Mouse (Mus musculus) right cerebral cortex, postnatal 4 days (tissue): Measurements from ENCODE around the gene Safb2.
A peak's percentile ranks its signal among the peaks of the same experiment; 100 is the strongest.

Experiments
- DNase-seq: peaks from one replicate; pipeline ENCODE4 v3.0.0-alpha.2; 2022

Safb2 gene

DNA sequence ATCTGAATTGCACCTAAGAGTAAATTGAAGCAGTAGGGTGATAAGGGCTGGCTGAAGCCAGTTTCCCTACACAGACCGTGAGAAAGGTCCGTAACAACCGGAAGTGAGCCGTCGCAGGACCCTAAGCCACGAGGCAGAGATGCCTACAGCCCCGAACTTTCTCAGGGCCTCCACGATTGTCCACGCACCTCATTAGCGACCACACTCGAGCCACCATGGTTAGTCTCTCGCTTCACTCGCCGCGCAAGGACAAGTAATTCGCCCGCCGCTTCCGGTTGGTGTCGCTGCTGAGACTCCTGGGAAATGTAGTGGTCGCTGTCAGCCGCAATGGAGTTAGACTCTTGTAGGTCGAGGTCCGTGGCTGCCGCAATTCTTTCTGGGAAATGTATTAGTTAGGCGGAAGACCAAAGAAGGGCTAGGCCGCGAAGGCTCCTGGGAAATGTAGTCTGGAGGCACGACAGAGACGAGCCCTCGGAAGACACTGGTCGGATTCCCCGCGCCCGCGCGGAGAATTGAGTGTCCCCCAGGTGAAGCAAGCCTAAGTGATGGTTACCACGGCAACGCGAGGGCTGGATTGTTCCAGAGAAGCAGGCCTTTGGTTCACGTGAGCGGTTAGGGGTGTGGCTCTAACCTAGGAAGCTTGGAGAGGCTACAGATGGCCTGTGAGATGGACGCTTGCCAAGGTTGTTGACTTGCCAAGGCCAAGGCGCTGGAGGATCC lies 25.2 kb upstream of the Safb2 start, which contains the start of gene 2410015M20Rik:
TSS of gene 2410015M20Rik (minus strand) at position 320 of the 720 bp plus-strand sequence.
- DNase-seq = peak; percentile 90

DNA sequence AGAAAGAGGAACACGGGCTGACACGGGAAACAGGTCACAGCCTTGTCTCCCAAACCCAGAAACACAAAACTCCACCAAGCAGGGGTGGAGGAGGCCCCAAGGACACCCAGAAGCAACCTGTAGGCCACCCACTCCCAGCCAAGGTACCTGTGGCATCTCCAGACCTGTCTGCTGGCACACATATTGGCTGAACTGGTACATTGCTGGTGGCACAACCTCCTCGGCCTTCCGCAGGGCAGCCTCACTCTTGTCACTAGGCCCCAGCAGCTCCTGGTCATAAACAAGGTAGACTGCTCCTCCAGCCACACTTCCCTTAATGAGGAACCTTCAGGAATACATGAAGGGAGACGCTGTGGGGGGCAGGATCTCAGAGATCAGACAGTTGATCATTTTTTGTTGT lies 24.3 kb upstream of the Safb2 start:
- DNase-seq = no peak

DNA sequence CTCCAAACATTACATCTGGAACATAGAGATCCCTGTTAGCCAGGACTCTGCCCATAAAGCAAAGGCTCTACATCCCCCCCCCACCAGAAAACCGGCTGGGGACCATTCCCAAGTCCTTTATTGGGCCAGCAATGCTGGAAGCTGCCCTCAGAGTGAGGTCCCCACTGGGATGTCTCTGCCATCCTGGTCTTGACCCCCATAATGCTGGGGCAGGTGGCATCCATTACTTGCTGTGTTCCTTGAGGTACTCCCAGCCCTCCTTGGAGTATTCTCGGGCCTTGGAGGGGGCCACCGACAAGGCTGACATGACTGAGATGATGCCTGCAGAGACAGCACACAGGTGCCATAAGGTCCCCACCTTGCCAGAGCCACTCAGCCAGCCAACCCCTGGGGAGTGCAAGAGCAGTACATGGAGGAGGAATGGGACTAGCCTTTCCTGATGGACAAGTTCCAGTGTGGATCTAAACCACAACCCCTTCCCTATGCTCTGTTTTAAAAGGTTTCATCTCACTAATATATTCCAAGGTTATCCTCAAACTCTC lies 23.2 kb upstream of the Safb2 start:
- no peak for DNase-seq

DNA sequence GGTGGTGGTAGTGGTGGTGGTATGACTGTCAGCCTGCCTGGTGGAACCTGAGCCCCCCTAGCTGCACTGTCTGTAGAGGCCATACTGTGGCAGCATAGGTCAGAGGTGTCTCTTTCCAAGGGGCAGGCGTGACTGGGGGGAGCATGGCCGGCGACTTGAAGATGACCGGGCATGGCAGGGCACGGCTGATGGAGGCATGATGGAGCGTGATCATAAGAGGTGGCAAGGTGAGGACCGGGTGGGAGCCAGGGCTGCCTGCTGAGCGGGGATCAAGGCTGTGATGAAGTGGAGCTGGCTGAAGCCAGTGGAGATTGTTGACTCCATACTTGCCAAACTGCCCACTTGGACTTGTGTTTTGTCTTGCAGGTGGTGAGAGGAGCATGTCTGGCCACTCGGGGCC lies 21.0 kb upstream of the Safb2 start:
- DNase-seq = no peak

DNA sequence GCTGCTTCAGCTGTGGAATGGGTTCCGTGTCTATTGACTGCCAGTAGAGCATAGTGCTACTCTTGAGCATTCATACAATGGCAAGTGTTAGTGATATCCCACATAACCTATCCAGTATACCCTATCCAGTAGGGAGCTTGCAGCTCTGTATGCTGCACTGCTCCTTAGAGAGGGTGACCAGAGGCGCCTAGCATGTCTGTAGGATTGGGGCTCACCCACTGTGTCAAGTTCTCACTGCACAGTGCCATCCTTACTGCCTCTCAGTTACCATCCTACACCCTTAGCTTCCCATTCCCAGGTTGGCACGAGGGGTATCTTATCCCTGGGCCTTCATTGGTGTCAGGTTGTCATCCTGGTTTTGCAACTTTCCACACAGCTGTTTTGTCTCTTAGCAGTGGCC lies 20.0 kb upstream of the Safb2 start:
- DNase-seq = no peak

DNA sequence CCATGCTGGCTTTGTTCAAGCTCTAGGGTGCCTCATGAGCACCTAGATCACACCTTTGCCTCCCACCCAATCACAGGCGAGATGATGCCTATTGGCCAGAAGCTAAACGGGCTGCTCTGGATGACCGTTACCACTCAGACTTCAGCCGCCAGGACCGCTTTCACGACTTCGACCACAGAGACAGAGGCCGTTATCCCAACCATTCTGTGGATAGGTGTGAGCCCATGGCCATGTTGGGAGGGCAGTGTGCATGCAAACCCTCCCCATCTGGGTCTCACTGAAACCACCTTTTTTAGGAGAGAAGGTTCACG lies 19.6 kb upstream of the Safb2 start:
- no peak for DNase-seq

DNA sequence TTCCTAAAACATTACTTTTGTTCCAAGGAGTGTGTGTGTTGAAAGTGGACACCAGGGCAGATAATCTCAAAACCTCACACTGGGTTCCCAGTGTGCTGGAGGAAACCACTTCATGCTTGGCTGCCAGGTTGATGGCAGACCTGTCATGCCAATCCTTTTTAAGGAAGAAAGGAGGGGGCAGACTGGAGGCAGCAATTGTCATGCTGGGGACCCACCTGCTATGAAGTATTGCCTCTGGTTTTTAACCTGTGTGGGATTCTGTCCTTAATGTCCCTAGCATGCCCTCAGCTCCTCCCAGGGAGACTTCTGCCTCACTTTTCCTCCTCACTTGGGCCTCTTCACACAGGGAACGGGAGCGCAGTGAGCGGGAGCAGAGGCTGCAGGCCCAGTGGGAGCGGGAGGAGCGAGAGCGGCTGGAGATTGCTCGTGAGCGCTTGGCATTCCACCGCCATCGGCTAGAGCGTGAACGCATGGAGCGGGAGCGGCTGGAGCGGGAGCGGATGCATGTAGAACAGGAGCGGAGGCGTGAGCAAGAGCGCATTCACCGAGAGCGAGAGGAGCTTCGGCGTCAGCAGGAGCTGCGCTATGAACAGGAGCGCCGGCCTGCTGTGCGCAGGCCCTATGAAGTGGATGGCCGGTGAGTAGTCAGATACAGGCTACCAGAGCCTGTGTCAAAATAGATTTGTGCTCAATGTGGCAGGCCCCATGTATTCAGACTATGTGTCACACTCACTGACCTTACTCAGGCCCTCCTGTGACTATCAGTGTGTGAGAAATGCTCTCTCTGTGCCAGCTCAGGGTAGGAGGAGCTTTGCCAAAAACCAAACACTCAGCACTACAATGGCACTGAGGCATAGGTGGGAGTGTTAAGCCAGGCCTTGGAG lies 19.0 kb upstream of the Safb2 start:
- DNase-seq = no peak

DNA sequence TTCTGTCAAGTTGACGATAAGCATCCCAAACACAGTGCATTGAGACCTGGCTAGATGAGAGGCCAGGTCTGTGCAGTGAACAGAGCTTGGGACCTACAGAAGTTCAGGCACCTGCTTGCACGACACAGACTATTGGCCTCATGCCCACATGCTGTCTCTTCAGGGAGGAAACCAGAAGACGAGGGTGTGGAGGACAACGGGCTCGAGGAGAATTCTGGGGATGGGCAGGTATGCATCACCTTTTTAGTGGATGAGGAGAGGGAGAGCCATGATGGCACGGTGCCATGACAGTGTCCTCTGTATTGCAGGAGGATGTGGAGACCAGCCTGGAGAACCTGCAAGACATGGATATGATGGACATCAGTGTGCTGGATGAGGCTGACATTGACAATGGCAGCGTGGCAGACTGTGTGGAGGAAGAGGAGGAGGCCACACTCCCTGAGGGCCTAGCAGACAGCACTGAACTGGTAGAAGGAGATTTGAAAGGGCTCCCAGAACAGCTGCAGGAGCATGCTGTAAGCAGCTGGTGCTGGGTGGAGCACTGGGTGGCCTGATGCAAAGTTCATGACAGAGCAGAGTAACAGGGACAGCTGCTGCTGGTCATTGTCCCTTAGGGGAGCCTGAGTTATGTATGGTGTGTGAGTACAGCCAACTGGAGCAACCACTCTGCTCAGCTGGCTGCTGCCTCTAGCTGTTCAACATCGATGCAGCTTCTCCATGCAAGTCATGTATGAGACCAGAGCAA lies 9.3 kb upstream of the Safb2 start:
- DNase-seq = no peak

DNA sequence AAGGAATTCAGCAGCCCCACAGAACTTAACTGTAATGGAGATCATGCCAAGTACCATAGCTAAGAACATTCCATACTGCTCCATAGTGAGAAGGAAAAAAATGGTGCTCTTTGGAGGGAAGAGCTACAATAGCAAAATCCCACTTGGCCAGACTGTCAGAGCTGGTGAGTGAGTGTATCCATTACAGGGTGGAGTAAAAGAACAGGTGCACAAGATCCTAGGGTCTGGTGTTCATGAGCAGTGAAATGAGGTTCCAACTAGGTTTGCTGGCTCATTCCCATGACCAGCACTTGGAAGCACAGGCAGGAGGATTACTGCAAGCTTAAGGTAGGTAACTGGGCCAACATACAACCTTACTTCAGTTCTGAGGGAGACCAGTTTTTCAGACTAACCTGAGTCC lies 8.2 kb upstream of the Safb2 start:
- no peak for DNase-seq

DNA sequence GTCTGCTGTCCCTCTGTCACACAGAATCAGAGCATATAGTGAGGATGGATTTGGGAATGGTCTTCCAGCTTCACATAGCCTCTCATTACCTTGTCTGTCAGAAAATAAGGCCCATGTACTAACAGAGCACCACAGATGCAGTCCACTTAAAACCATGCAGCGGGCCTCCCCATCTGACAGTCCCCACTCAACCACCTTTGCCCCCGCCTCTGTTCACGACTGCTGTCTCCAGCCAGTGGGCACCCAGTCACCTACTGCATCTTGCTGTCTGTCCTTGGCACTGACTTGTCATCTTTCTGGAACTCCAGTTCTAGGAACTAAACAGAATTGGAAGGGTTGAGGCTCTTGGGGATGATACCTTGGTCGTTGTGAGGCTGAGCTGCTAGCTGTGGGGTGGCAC lies 4.5 kb upstream of the Safb2 start:
- no peak for DNase-seq

DNA sequence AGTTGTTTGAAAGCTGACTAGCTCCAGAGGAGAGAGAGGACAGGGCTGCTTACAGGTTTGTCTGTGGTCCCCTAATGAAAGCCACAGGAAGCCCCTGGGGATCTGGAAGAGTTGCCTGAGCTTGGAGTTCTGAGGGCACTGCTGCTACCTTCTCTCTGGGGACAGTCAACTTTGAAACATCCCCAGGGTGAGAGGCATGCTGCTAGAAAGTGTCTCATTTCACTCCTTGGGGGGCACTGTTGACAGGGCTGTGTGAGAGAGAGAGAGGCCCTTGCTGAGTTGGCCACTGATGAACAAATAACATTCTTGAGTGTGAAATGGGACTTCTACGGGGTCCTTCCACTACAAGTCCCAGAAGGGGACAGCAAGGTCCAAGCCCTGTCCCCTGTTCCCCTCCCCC lies 3.4 kb upstream of the Safb2 start:
- no peak for DNase-seq

DNA sequence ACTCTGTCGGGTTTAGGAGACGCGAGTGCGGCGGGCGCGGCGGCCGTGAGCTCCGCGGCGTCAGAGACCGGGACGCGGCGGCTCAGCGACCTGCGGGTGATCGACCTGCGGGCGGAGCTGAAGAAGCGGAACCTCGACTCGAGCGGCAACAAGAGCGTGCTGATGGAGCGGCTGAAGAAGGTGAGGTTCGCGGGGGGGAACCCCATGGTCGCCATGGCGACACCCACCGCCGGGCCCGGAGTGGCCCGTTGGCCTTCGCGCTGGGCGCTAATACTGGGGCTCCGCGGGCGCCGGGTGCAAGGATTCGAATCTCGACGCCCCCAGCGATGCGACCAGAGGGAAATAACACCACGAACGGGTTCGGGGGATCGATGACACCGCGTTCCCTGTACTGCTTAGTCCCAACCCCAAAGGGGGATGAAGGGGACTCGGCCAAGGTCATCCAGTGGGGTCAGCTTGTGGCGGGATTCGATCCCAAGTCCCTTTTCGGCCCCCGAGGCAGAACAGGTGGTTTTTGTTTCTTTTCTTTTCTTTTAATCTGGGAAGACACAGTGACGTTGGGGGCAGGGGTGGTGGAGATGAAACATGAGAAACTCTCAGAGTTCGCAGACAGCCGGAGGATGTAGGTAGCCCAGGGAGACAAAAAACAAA lies 911 bp upstream of the Safb2 start:
- peak; percentile 52 for DNase-seq

DNA sequence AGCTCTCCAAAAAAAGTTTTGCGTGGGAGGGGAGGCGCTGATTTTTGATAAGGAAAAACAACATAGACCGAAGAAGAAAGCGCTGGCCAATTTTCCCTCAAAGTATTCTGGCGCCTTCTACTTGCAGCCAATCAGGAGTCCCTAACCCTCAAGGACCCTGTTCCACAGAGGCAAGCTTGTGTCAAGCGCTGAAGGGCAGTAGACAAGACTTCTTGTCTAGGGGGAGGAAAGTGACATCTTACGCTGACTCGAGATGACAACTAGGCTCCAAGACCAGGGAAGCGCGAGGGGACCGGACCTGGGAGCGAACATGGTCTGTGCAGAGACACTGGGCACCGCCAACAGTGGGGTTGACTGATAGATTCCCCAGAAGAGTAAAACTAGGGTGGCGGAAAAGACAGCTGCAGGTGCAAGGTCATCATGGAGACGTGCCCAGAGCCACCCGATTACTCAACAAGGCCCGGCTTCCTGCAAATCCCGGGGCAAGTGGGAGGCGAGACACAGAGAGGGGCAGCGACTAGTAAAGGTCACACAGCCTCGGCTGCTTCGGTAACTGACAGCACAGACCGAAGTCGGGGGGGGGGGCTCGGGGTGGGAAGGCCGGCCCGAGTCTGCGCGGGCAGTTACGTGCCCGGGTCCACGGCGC lies 651 bp downstream of the Safb2 start:
- no peak for DNase-seq

DNA sequence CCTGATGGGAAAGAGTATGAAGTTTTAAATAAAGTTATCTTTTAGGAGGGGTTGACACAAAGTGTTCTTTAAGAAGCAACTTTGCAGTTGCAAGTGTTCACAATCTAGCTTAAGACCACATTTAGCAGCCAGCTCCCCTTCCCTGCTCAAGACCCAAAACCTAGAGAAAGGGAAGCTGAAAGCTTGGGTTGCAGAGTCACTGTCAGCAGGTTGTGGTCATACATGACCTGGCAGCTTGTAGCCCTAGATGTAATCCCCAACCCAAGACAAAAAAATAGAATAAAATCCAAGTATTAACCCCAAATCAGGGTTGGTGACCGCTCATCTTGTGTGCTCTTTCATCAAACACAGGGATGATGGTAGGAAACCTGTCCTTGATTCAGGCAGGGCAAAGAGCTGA lies 1.3 kb downstream of the Safb2 start:
- DNase-seq = no peak

DNA sequence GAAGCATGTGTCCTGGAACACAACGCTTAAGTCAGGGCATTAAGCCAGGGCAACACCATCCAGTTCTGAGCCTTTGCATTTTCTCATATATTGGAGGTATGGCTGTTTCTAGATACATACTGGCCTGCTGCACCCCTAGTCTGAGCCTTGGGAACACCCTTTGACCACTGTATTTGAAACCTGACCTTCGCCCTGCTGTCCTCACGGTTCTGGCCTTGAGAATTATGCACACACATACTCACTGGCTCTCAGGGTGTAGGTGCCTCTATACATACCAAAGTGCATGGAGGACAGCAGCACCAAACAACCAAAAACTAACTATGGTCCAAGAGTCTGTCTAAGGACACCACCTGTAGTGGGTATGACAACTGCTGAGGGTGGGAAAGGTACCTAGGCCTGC lies 11.4 kb downstream of the Safb2 start:
- DNase-seq = no peak

DNA sequence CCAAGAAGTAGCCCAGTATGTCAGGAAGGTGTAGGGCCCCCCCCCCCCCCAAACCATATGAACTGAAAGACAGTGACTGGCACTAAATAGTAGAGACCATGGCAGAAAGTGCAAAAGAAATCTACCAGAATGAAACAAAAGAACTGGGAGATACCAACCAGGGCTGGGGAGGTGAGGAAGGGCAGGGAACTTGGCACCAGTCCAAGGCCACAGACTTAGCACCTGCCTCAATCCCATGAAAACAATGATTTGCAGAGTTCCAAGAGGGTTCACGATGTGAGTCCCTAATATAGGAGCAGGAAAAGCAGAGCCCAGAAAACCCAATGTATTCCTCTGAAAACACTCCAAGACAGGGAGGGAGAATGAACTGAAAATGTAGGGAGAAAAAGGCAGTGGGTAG lies 12.2 kb downstream of the Safb2 start:
- no peak for DNase-seq

DNA sequence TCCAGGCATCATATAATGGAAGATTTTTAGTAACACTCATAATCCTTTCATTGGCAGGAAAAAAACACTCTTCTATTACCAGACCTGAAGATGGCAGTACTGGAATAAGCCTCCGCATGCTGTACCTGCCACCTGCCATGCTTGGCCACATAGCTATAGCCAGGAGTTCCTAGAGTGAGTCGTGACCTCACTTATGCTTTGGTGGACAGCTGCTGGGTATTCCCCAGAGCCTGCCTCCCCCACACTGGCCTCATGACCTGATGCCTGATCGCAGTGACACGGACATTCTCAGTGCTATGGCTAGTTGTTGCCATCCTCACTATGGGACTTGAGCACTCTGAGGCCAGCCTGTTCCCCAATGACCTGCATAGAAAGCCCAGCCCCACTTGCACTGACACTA lies 14.1 kb downstream of the Safb2 start:
- DNase-seq = no peak

DNA sequence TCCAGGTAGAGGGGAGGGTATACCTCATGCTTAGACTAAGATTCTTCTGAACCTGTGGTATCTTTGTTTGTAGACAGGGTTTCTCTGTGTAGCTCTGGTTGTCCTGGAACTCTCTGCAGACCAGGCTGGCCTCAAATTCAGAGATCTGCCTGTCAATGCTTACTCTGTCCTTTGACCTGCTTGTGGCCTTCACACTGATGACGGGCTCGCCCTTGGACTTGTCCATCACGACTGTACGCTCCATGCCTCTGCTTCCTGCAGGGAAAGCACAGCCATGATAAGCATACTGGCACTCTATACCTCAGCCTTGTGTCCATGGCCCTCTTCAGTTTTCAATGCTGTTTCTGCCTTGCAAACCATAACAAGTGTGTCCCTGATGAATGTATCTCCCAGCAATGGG lies 17.0 kb downstream of the Safb2 start:
- no peak for DNase-seq

DNA sequence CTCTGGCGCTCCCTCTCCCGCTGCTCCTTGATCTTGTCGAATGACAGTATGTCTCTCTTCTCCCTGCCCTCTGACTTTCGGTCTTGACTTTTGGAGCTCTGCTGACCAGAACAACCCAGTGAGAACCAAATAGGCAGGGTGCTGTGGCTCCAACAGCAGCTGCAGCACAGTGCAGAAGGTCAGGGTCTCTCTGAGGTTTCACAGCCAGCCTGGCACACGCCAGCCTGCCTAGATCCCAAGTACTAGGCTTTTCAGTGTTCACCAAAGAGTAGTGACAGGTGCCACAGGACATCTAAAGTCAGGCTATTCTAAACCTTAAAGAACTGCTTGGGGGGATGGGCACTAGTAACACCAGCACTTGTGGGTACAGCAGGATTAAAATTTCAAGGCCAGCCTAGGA lies 17.5 kb downstream of the Safb2 start:
- no peak for DNase-seq

DNA sequence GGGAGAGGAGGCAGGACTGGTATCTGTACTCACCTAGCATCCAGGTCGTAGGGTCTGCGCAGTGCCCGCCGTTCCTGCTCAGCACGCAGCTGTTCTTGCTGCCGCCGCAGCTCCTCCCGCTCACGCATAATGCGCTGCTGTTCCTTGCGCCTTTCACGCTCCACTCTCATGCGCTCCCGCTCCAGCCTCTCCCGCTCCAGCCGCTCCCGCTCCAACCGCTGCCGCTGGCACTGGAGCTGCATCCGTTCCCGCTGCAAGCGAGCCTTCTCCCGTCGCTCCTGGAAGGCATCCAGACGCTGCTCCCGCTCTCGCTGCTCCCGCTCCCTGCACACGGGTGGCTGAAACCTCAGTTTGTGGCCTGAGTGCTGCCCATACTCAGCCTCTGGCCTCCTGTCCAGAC lies 18.1 kb downstream of the Safb2 start:
- no peak for DNase-seq

DNA sequence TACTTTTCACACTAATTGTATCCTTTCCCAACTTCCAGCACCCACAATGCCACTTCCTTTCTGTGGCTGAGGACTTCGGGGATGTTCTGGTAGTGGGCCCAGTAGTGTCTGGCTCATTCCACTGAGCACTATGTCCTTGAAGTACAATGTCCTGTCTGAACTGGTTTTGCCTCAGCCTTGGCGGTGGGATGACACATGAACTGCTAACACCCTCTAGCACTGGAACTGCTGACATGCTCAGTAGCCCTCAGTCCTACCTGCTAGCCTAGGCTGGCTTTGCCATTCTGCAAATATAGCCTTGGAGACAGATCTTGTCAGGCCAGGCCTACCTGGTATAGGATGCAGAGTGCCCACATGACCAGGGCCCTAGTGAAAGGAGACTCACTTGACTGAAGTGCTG lies 22.5 kb downstream of the Safb2 start:
- no peak for DNase-seq

DNA sequence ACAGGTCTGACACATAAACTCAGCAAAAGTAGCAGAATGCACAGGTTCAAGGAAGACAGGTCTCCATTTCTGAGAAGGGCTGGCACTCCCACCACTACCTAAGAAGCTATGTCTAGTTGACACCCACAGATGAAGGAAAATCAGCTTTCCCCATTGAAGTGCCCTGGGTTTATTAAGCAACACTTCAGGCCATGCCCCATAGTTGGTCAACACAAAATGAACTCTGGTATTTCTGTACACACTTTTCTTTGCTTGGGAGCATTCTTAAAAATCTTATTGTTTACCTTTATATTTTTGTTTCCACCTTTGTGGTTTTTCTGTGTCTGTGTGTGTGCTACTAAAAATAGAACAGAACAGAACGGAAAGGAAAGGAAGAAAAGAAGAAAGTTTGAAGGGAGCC lies 24.3 kb downstream of the Safb2 start:
- DNase-seq = no peak

DNA sequence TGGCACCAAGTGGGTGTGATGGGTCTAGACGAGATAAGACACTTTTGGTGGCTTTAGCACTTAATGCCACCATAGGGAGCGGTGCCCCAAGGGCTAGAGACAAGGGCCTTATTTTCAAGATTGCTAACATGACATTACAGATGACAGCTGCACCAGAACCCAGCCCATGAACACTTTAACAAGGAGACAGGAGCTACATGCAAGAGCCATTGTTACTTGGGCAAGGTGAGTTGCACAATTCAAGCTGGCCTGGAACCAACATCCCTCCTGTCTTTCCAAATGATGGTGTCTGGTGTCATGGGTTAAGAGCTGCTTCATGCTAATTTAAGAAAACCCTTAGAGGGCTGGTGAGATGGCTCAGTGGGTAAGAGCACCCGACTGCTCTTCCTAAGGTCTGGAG lies 25.0 kb downstream of the Safb2 start:
- no peak for DNase-seq
